Mouse (Mus musculus) neural tube, embryonic 14.5 days (tissue): Measurements from ENCODE around the gene Gm49776. TPM values are rescaled to one million over a fixed set of nuclear protein-coding genes. Genes with fewer than 3 reads are reported as not detected.

Experiments used
- ATAC-seq: fragments of 200-750 bp; cut with Nextera tagmentation; 2 replicates; pipeline ENCODE4 v1.8.0; 2017; ENCODE audit warnings: low read depth, mild to moderate bottlenecking, moderate TSS enrichment, moderate library complexity
- H3K27ac ChIP-seq: fragments of 300-500 bp; sonication (generic); 2 replicates; pipeline ENCODE4 v1.5.1; 2014; ENCODE audit warnings: low read depth, mild to moderate bottlenecking, control low read depth, low read length, moderate library complexity, mixed read lengths
- H3K27me3 ChIP-seq: fragments of 300-500 bp; sonication (generic); 2 replicates; pipeline ENCODE4 v1.6.1; 2014; ENCODE audit warnings: low read length; ENCODE audit not compliant: control insufficient read depth, insufficient read depth
- H3K36me3 ChIP-seq: fragments of 300-500 bp; sonication (generic); 2 replicates; pipeline ENCODE4 v1.6.1; 2014; ENCODE audit warnings: low read length, mixed read lengths; ENCODE audit not compliant: control insufficient read depth, insufficient read depth
- H3K4me1 ChIP-seq: fragments of 300-500 bp; sonication (generic); 2 replicates; pipeline ENCODE4 v1.6.1; 2014; ENCODE audit warnings: low read length; ENCODE audit not compliant: control insufficient read depth, insufficient read depth
- H3K4me2 ChIP-seq: fragments of 300-500 bp; sonication (generic); 2 replicates; pipeline ENCODE4 v1.6.1; 2014; ENCODE audit warnings: mild to moderate bottlenecking, low read depth, low read length, control low read depth
- H3K4me3 ChIP-seq: fragments of 300-500 bp; sonication (generic); 2 replicates; pipeline ENCODE4 v1.5.1; 2014; ENCODE audit warnings: low read depth, low read length, control low read depth, mixed read lengths
- H3K9ac ChIP-seq: fragments of 300-500 bp; sonication (generic); replicated peaks from 2 replicates; pipeline ENCODE4 v1.6.1; 2014; ENCODE audit warnings: low read depth, mild to moderate bottlenecking, control low read depth, low read length, mixed read lengths
- H3K9me3 ChIP-seq: fragments of 300-500 bp; sonication (generic); 2 replicates; pipeline ENCODE4 v1.6.1; 2016; ENCODE audit warnings: low read length; ENCODE audit not compliant: control insufficient read depth
- WGBS: fragments of 180-500 bp; shearing (Covaris S2); extraction: QIAGEN DNeasy Blood & Tissue Kit; methylation state at CpG from one replicate; pipeline ENCODE4 v1.1.7; 2014; 5-methylcytosine and 5-hydroxymethylcytosine counted together
- polyA plus RNA-seq: library from polyadenylated mRNA; unstranded; fragments of >200 nt; fragmentation: Nextera tagmentation; extraction: Ambion mirVana; gene quantifications from 2 replicates; pipeline ENCODE4 v1.2.1, GENCODE M21; 2014

Gene Gm49776
- polyA plus RNA-seq, 1 experiment from 2014 or later = not detected

- Histone ChIP-seq H3K27ac (no peak overlapping the region), H3K4me3 (no peak overlapping the region), H3K9ac (no peak overlapping the region), H3K4me1 (peaks cover 18% of the 10 kb centered on the region), H3K4me2 (no peak overlapping the region), H3K9me3 (no peaks in the 10 kb centered on the region), H3K27me3 (no peaks in the 10 kb centered on the region), H3K36me3 (peaks cover 19% of the 10 kb centered on the region)
- peak; percentile 21; the same call in 1 of the 2 replicates for ATAC-seq
- WGBS = 58% methylated on average over 11 of the region's 11 CpGs
Observed at GRCm38 (mm10) chr16:18229622-18230021, 28.5 kb downstream of the Gm49776 start.

GRCm38 (mm10) chr16:18228856-18229255, 29.3 kb downstream of the Gm49776 start:
- H3K27me3 ChIP-seq = no peaks in the 10 kb centered on the region
- no peak overlapping the region for H3K4me2 ChIP-seq
- WGBS = 89% methylated on average over 4 of the region's 4 CpGs
- no peak overlapping the region for H3K4me3 ChIP-seq
- ATAC-seq = no peak
- H3K36me3 ChIP-seq = peaks cover 22% of the 10 kb centered on the region
- H3K27ac ChIP-seq = no peak overlapping the region
- H3K9me3 ChIP-seq = no peaks in the 10 kb centered on the region
- H3K4me1 ChIP-seq = peaks cover 12% of the 10 kb centered on the region
- H3K9ac ChIP-seq = no peak overlapping the region

GRCm38 (mm10) chr16:18227897-18228422, 30.2 kb downstream of the Gm49776 start:
- peaks cover 5% of the 10 kb centered on the region; the same call in 1 of the 2 replicates for H3K4me1 ChIP-seq
- no peak overlapping the region for H3K9ac ChIP-seq
- WGBS = 95% methylated on average over 20 of the region's 20 CpGs
- no peak overlapping the region for H3K4me2 ChIP-seq
- ATAC-seq = no peak
- H3K36me3 ChIP-seq = peaks cover 31% of the 10 kb centered on the region
- H3K4me3 ChIP-seq = no peak overlapping the region
- no peak overlapping the region for H3K27ac ChIP-seq
- H3K9me3 ChIP-seq = no peaks in the 10 kb centered on the region
- no peaks in the 10 kb centered on the region for H3K27me3 ChIP-seq

GRCm38 (mm10) chr16:18227187-18227586, 30.9 kb downstream of the Gm49776 start:
- Histone ChIP-seq H3K4me3 (no peak overlapping the region), H3K27me3 (no peaks in the 10 kb centered on the region), H3K4me2 (no peak overlapping the region), H3K9me3 (no peaks in the 10 kb centered on the region), H3K9ac (no peak overlapping the region), H3K36me3 (peaks cover 36% of the 10 kb centered on the region), H3K4me1 (peaks cover 5% of the 10 kb centered on the region; the same call in 1 of the 2 replicates), H3K27ac (no peak overlapping the region)
- no peak for ATAC-seq
- 91% methylated on average over 13 of the region's 13 CpGs for WGBS

GRCm38 (mm10) chr16:18222188-18222587, 35.9 kb downstream of the Gm49776 start:
- Histone ChIP-seq H3K4me2 (no peak overlapping the region), H3K9me3 (no peaks in the 10 kb centered on the region), H3K4me1 (peaks cover 3% of the 10 kb centered on the region; the same call in 1 of the 2 replicates), H3K36me3 (peaks cover 36% of the 10 kb centered on the region), H3K27me3 (no peaks in the 10 kb centered on the region), H3K4me3 (no peak overlapping the region), H3K9ac (no peak overlapping the region), H3K27ac (no peak overlapping the region)
- no peak for ATAC-seq
- WGBS = 87% methylated on average over 11 of the region's 11 CpGs

GRCm38 (mm10) chr16:18221543-18221898, 36.6 kb downstream of the Gm49776 start:
- 91% methylated on average over 8 of the region's 11 CpGs for WGBS
- no peak overlapping the region for H3K9ac ChIP-seq
- peaks cover 3% of the 10 kb centered on the region; the same call in 1 of the 2 replicates for H3K4me1 ChIP-seq
- peaks cover 31% of the 10 kb centered on the region for H3K36me3 ChIP-seq
- no peak overlapping the region for H3K4me3 ChIP-seq
- H3K9me3 ChIP-seq = no peaks in the 10 kb centered on the region
- ATAC-seq = no peak
- no peak overlapping the region for H3K27ac ChIP-seq
- H3K4me2 ChIP-seq = no peak overlapping the region
- no peaks in the 10 kb centered on the region for H3K27me3 ChIP-seq

- no peak for ATAC-seq
- H3K36me3 ChIP-seq = peaks cover 27% of the 10 kb centered on the region
Observed at GRCm38 (mm10) chr16:18220856-18221542, 37.1 kb downstream of the Gm49776 start.

GRCm38 (mm10) chr16:18220001-18220400, 38.1 kb downstream of the Gm49776 start:
- peaks cover 9% of the 10 kb centered on the region for H3K4me1 ChIP-seq
- no peak overlapping the region for H3K4me2 ChIP-seq
- WGBS = 57% methylated on average over 8 of the region's 8 CpGs
- no peaks in the 10 kb centered on the region for H3K9me3 ChIP-seq
- H3K27ac ChIP-seq = no peak overlapping the region
- no peak overlapping the region for H3K9ac ChIP-seq
- no peak overlapping the region for H3K4me3 ChIP-seq
- ATAC-seq = no peak; the same call in 1 of the 2 replicates
- H3K27me3 ChIP-seq = no peaks in the 10 kb centered on the region
- peaks cover 17% of the 10 kb centered on the region; the same call in 1 of the 2 replicates for H3K36me3 ChIP-seq

More at GRCm38 (mm10) chr16:18220856-18221542, 37.1 kb downstream of the Gm49776 start:
- H3K4me2 ChIP-seq = no peak overlapping the region
- whole genome bisulfite sequencing = 89% methylated on average over 6 of the region's 6 CpGs
- peaks cover 3% of the 10 kb centered on the region; the same call in 1 of the 2 replicates for H3K4me1 ChIP-seq
- H3K9ac ChIP-seq = no peak overlapping the region
- H3K4me3 ChIP-seq = no peak overlapping the region
- H3K27me3 ChIP-seq = no peaks in the 10 kb centered on the region
- H3K9me3 ChIP-seq = no peaks in the 10 kb centered on the region
- H3K27ac ChIP-seq = no peak overlapping the region

GRCm38 (mm10) chr16:18218580-18218996, 39.5 kb downstream of the Gm49776 start:
- Histone ChIP-seq H3K9me3 (no peaks in the 10 kb centered on the region), H3K27ac (no peak overlapping the region), H3K36me3 (peaks cover 12% of the 10 kb centered on the region; the same call in 1 of the 2 replicates), H3K27me3 (no peaks in the 10 kb centered on the region), H3K9ac (no peak overlapping the region), H3K4me3 (no peak overlapping the region), H3K4me2 (no peak overlapping the region), H3K4me1 (peaks cover 22% of the 10 kb centered on the region)
- no peak for ATAC-seq
- 77% methylated on average over 9 of the region's 9 CpGs for WGBS
